Mouse (Mus musculus): ENCODE measurements around the gene 3110070M22Rik. TPM values are rescaled to one million over a fixed set of nuclear protein-coding genes. Genes with fewer than 3 reads are reported as not detected.
A peak's percentile ranks its signal among the peaks of the same experiment; 100 is the strongest.
"Not testable (repeated sequence)": the region's sequence is repeated elsewhere in the genome, so short reads cannot be mapped to it uniquely, and the experiment has no call there.

Gene 3110070M22Rik
- polyA plus RNA-seq (2012; ENCODE audit: insufficient read depth, insufficient read length, low replicate concordance, missing spikeins) = not detected in 2 replicates

DNA sequence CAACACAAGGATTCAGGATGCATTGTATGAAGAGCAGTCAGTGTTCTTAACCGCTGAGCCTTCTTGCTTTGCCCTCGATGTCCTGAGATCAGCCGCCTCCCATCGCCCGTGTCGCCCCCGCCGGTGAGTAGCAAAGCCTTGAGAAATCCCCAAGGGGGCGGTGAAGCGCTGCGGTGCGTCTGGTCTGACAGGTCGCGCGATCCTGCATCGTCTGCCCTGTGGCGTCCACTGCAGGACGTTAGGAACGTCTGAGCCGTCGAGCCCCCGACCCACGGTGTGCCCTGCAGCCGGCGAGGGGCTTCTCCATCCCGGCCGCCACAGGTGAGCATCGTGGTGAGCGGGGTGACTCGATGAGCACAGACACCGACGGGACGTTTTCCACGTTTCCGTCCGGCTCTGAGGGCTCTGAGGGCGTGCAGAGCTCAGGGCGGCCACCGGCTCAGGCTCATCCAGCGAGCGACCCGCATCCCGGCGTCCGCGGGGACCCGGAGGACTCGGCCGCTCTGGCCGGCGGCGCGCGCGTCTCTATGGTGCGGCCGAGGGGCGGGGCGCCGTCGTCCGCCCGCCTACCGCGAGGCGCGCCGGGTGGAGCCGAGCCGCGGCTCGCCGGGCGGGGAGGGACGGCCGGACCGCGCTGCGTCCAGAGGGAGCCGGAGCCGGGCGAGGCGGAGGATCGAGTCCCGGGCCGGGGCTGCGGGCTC, at the start of gene 3110070M22Rik, which contains the start of gene Tmem267:
Gene 3110070M22Rik, minus strand, starts transcription at position 504 of the 701 bp plus-strand sequence.
Gene Tmem267, plus strand, starts transcription at position 160 of the 701 bp plus-strand sequence.
- peak within 1 kb of the TSS; percentile 88 for H3K27ac ChIP-seq (ENCODE audit: insufficient read depth, low read depth, low read length)
- H3K4me3 ChIP-seq (ENCODE audit: insufficient read depth, low read depth, low read length) = no peak within 1 kb of the TSS
- TF ChIP-seq CTCF (IDR thresholded peaks at IDR 0.05; ENCODE audit: insufficient read depth, low read depth, low read length) = 0 out of 2 replicates have a peak, but pooled peaks have one; percentile 7
- peak; percentile 84 for TF ChIP-seq POLR2A (IDR thresholded peaks at IDR 0.05; ENCODE audit: insufficient read depth, low read depth, low read length)
- peaks cover 2% of the 10 kb centered on the region; the same call in 1 of the 2 replicates for H3K4me1 ChIP-seq (ENCODE audit: control insufficient read depth, insufficient read depth, low read length)
- WGBS = 68% methylated on average over 87 of the region's 87 CpGs

- H3K4me1 ChIP-seq (ENCODE audit: control insufficient read depth, insufficient read depth, low read length); H3K27ac ChIP-seq (ENCODE audit: insufficient read depth, low read depth, low read length); H3K4me3 ChIP-seq (ENCODE audit: insufficient read depth, low read depth, low read length): not testable (repeated sequence)
- WGBS = 96% methylated on average over 13 of the region's 22 CpGs
Measured at GRCm38 (mm10) chr13:119494938-119495337, 6.8 kb upstream of the 3110070M22Rik start.

GRCm38 (mm10) chr13:119492083-119492482, 3.9 kb upstream of the 3110070M22Rik start:
- not testable (repeated sequence) for H3K4me3 ChIP-seq (ENCODE audit: insufficient read depth, low read depth, low read length); H3K27ac ChIP-seq (ENCODE audit: insufficient read depth, low read depth, low read length); H3K4me1 ChIP-seq (ENCODE audit: control insufficient read depth, insufficient read depth, low read length)
- 92% methylated on average over 10 of the region's 10 CpGs for WGBS

GRCm38 (mm10) chr13:119487354-119487753, 829 bp downstream of the 3110070M22Rik start:
- Histone ChIP-seq H3K4me3 (ENCODE audit: insufficient read depth, low read depth, low read length) (no peak overlapping the region), H3K27ac (ENCODE audit: insufficient read depth, low read depth, low read length) (no peak overlapping the region)
- 38% methylated on average over 7 of the region's 7 CpGs for WGBS

GRCm38 (mm10) chr13:119477789-119478188, 10.4 kb downstream of the 3110070M22Rik start:
- Histone ChIP-seq H3K4me3 (ENCODE audit: insufficient read depth, low read depth, low read length) (no peak overlapping the region), H3K27ac (ENCODE audit: insufficient read depth, low read depth, low read length) (no peak overlapping the region), H3K4me1 (ENCODE audit: control insufficient read depth, insufficient read depth, low read length) (no peaks in the 10 kb centered on the region)
- 94% methylated on average over 2 of the region's 2 CpGs for WGBS
- no peak for TF ChIP-seq POLR2A (IDR thresholded peaks at IDR 0.05; ENCODE audit: insufficient read depth, low read depth, low read length)
- TF ChIP-seq CTCF (IDR thresholded peaks at IDR 0.05; ENCODE audit: insufficient read depth, low read depth, low read length) = no peak

More at GRCm38 (mm10) chr13:119487354-119487753, 829 bp downstream of the 3110070M22Rik start:
- TF ChIP-seq CTCF (IDR thresholded peaks at IDR 0.05; ENCODE audit: insufficient read depth, low read depth, low read length) (no peak), POLR2A (IDR thresholded peaks at IDR 0.05; ENCODE audit: insufficient read depth, low read depth, low read length) (no peak)
- peaks cover 2% of the 10 kb centered on the region; the same call in 1 of the 2 replicates for H3K4me1 ChIP-seq (ENCODE audit: control insufficient read depth, insufficient read depth, low read length)

DNA sequence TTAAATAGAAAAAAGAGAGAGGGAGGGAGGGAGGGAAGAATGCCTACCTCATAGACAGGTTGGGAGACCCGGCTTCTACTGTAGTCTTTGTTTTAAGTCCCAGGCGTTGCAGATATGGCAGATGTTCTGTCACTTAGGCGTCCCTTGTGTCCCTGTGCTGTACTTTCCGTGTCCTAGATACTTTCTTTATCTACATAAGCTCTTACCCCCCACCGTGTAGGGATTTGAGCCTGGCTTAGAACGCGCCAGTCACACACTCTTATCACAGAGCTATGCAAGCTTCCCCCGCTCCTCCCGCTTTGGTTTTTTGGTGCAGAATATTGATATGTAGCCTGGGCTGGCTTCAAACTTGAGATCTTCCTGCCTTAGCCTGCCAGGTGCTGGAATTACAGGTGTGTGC, 11.6 kb downstream of the 3110070M22Rik start:
- no peak overlapping the region for H3K4me3 ChIP-seq (ENCODE audit: insufficient read depth, low read depth, low read length)
- WGBS = 89% methylated on average over 9 of the region's 9 CpGs
- H3K27ac ChIP-seq (ENCODE audit: insufficient read depth, low read depth, low read length) = no peak overlapping the region
- H3K4me1 ChIP-seq (ENCODE audit: control insufficient read depth, insufficient read depth, low read length) = no peaks in the 10 kb centered on the region
- TF ChIP-seq CTCF (IDR thresholded peaks at IDR 0.05; ENCODE audit: insufficient read depth, low read depth, low read length) = no peak
- no peak for TF ChIP-seq POLR2A (IDR thresholded peaks at IDR 0.05; ENCODE audit: insufficient read depth, low read depth, low read length)

DNA sequence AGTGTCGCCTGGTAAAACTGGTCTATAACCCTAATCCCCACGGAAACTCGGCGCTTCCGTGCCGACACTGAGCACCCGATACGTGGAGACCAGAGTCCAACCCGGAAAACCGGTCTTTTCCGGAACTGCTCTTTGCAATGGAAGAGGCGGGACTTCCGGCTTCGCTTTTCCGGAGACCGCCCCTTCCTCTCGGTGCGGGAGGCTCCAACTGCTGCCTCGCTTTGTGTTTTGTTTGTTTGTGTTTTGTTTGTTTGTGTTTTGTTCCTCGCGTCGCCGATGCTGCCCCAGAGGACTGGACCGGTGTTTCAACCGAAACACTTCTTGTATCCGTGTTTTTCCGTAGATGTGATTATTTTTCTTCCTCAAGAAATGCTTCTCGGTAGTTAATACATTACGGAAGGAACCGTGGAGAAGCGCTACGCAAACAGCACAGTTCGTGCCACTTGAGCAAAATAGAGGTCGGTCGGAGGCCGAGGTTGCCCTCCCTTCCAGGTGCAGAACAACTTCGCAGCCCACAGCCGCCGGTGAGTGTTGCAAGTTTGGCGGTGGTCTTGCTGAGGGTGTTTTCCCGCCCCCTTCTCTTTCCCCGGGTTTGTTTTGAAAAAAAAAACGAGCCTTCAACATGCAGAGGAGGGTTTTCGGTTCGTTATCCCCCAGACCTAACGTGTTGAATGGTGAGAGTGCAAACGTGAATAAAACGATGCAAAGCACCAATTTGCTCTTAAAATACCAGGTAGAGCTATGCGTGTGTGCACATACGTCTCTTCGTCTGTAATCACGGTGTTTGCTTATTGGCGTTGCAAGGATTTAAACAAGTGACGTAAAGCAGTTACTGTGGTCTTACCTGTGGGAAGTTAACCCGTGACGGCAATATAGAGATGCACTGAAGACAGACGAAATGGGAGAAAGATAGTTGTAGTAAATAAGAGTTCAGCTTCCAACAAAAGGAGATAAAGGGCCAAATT, 25.3 kb downstream of the 3110070M22Rik start, which contains the start of gene 4833420G17Rik:
Gene 4833420G17Rik, plus strand, starts transcription at position 173 of the 965 bp plus-strand sequence.
- Histone ChIP-seq H3K4me1 (ENCODE audit: control insufficient read depth, insufficient read depth, low read length) (peaks cover 2% of the 10 kb centered on the region; the same call in 1 of the 2 replicates), H3K4me3 (ENCODE audit: insufficient read depth, low read depth, low read length) (peak within 1 kb of the TSS; percentile 83), H3K27ac (ENCODE audit: insufficient read depth, low read depth, low read length) (peak within 1 kb of the TSS; percentile 39)
- TF ChIP-seq CTCF (IDR thresholded peaks at IDR 0.05; ENCODE audit: insufficient read depth, low read depth, low read length) (no peak), POLR2A (IDR thresholded peaks at IDR 0.05; ENCODE audit: insufficient read depth, low read depth, low read length) (peak; percentile 91)
- under 1% methylated on average over 57 of the region's 57 CpGs for WGBS

- H3K4me3 ChIP-seq (ENCODE audit: insufficient read depth, low read depth, low read length) = peak overlapping the region; percentile 83
- H3K27ac ChIP-seq (ENCODE audit: insufficient read depth, low read depth, low read length) = peak overlapping the region; percentile 39; the same call in 1 of the 2 replicates
- 2% methylated on average over 10 of the region's 10 CpGs for WGBS
- peaks cover 2% of the 10 kb centered on the region; the same call in 1 of the 2 replicates for H3K4me1 ChIP-seq (ENCODE audit: control insufficient read depth, insufficient read depth, low read length)
- TF ChIP-seq CTCF (IDR thresholded peaks at IDR 0.05; ENCODE audit: insufficient read depth, low read depth, low read length) (no peak), POLR2A (IDR thresholded peaks at IDR 0.05; ENCODE audit: insufficient read depth, low read depth, low read length) (no peak)
Measured at GRCm38 (mm10) chr13:119461900-119462595, 26.1 kb downstream of the 3110070M22Rik start.

Data from olfactory bulb, adult 2 months (tissue).